Mouse (Mus musculus) forelimb bud, embryonic 11.5 days (tissue): ENCODE results near the gene Hmga1.

Experiments used
- DNase-seq: peaks from one replicate; pipeline ENCODE4 v3.0.0-alpha.2; 2012; ENCODE audit warnings: low read depth, low spot score

The Hmga1 gene

GRCm38 (mm10) chr17:27556315-27557011 lies at the start of gene Hmga1:
Gene Hmga1, plus strand, starts transcription at chr17:27556497.
- peak; percentile 92 for DNase-seq

GRCm38 (mm10) chr17:27506871-27507590 lies 49.3 kb upstream of the Hmga1 start:
- DNase-seq, result no peak

GRCm38 (mm10) chr17:27507591-27507945 lies 48.7 kb upstream of the Hmga1 start:
- no peak for DNase-seq

- no peak for DNase-seq
These were observed 48.3 kb upstream of the Hmga1 start for GRCm38 (mm10) chr17:27508002-27508401.

- DNase-seq, result no peak
These were observed 47.8 kb upstream of the Hmga1 start for GRCm38 (mm10) chr17:27508513-27508912.

- no peak for DNase-seq
These were observed 47.2 kb upstream of the Hmga1 start for GRCm38 (mm10) chr17:27509056-27509455.

- no peak for DNase-seq
These were observed 45.8 kb upstream of the Hmga1 start for GRCm38 (mm10) chr17:27510258-27511124.

- DNase-seq, result no peak
These were observed 45.1 kb upstream of the Hmga1 start for GRCm38 (mm10) chr17:27511125-27511735.

GRCm38 (mm10) chr17:27511865-27512618 lies 44.3 kb upstream of the Hmga1 start:
- DNase-seq, result no peak

GRCm38 (mm10) chr17:27512619-27513161 lies 43.6 kb upstream of the Hmga1 start:
- no peak for DNase-seq

GRCm38 (mm10) chr17:27513279-27513915 lies 42.9 kb upstream of the Hmga1 start:
- DNase-seq, result no peak

GRCm38 (mm10) chr17:27513916-27514762 lies 42.2 kb upstream of the Hmga1 start:
- no peak for DNase-seq

- DNase-seq, result no peak
These were observed 38.0 kb upstream of the Hmga1 start for GRCm38 (mm10) chr17:27518296-27518695.

GRCm38 (mm10) chr17:27518700-27519595 lies 37.3 kb upstream of the Hmga1 start:
- DNase-seq, result no peak

GRCm38 (mm10) chr17:27520557-27520956 lies 35.7 kb upstream of the Hmga1 start:
- peak; percentile 42 for DNase-seq

GRCm38 (mm10) chr17:27521303-27521702 lies 35.0 kb upstream of the Hmga1 start, which contains the start of gene Grm4:
Gene Grm4, minus strand, starts transcription at chr17:27521403.
- DNase-seq, result no peak

- no peak for DNase-seq
These were observed 33.2 kb upstream of the Hmga1 start for GRCm38 (mm10) chr17:27523121-27523520.

- no peak for DNase-seq
These were observed 29.1 kb upstream of the Hmga1 start for GRCm38 (mm10) chr17:27527188-27527587.
